Mouse (Mus musculus) megakaryocyte-erythroid progenitor cell, adult 5-6 weeks (primary cell): ENCODE measurements around the gene Rbms3. TPM values are rescaled to one million over a fixed set of nuclear protein-coding genes. Genes with fewer than 3 reads are reported as not detected.

Source experiments
- ATAC-seq: replicated peaks from 2 replicates; pipeline ENCODE4 v1.8.0; 2016; ENCODE audit warnings: mild to moderate bottlenecking, inconsistent platforms; ENCODE audit not compliant: severe bottlenecking, poor library complexity, low FRiP score, low TSS enrichment
- total RNA-seq, 2 experiments: library from RNA; stranded (forward) in 1 of 2; stranded (reverse) in 1 of 2; fragments of 200-1000, 215-1000 nt in 1 of 2; fragments of >200 nt in 1 of 2; fragmentation: Nextera tagmentation in 1 of 2; gene quantifications; 2 replicates each; pipeline ENCODE4 v1.2.3; 2014 to 2017

Rbms3 gene
- total RNA-seq, 2 experiments from 2014 or later, result not detected

DNA sequence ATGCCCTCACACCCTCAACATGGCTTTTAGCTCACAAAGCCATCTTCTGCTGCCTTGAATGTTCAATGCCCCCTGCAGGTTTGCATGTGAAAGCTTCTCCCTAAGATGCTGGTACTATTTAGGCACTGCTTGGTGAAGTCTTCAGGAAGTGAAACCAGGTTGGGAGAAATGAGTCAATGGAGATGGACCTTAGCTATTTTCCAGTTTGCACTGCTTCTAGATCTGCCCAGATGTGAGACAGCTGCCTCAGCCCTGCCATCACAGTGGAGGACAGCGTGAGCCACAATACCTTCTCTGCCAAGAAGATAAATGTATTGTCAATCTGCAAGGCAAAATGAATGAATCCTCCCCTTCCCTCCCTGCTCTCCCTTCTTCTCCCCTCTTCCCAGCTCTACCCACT lies 599.8 kb downstream of the Rbms3 start:
- ATAC-seq, result no peak

DNA sequence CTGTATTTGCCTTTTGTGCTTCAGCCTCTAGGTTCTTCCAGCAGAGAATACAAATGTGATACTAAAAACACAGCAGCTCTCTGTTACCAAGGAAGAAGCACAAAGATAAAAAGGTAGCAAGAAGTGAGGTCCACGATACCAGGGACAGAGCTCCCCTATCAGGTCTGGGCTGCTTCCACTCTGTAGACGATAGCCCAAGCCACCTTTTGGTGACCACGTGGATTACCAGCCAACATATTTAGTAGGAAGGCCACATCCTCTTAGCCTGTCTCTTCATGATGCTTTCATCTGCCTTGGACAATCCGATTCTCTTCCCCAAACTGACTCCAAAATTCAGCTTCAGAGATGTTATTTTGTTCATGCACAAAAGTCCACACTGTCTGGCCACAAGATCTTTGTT lies 601.1 kb downstream of the Rbms3 start:
- no peak for ATAC-seq

DNA sequence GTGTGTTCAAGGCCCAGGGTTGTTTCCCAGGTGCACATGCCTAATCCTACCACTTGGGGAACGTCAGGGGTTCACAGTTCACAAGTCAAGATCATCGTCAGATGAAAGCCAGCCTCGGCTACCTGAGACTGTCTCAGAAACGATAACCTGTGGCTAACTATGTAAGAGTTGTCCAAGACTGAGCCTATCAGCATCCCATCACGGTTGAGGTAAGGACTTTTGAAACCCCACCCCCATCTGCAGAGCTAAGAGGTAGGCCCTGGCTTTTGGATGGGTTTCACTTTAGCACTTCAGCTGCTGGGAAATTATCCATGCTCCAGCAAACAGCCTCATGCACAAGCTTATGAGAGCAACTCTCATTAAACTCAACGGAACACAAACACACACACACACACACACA lies 607.6 kb downstream of the Rbms3 start:
- no peak for ATAC-seq

DNA sequence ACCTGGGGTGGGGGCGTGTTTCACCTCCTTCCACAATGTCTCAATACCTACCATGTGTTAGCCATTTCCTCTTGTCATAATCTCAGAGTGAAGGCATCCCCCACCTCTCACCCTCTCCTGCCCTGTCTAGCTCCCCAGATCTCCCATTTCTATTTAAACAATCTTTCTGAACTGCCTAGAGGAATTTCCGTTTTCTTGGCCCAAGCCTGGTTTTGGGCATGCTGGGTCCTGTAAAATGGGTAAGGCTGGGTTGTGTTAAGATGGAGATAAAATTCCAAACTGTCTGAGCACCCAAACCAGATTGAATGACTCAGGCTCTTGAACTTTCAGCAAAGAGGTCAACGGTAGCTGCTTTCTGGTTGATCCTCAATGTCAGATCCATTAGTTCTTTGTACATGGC lies 608.2 kb downstream of the Rbms3 start:
- ATAC-seq, result no peak

DNA sequence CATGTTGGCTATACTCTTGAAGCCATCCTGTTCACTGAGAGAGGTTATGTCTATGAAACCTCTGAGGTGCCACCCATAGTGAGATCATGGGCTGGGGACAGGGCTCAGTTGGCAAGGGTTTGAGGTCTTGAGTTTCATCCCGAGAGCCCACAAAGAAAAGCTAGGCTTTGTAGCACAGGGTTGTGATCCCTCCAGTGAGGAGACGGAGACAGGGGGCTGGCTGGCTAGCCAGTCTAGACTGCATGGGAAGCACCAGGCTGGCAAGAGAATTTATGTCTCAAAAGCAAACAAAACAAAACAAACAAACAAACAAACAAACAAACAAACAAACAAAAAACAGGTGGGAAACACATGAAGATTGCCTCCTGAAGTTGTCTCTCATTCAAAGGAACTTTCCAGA lies 609.5 kb downstream of the Rbms3 start:
- ATAC-seq, result no peak

DNA sequence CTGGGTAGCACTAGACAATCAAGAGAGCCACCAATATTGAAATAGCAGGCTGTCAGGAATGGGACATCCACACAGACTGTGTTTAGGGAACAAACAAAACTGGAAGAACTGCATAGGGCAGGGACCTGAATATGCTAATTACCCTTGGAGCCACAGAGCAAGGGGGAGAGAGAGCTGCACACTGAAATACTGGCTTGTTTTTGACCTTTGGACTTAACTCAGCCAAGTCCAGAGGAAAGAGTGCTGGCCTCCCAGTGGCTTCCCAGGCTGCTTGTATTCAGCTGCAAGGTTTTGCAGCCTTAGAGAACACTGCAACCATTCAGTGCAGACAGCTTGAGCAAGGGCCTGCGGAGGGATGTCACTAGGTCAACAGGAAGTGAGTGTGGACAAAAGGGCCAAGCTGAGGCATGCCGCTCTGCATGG lies 611.0 kb downstream of the Rbms3 start:
- ATAC-seq, result no peak

DNA sequence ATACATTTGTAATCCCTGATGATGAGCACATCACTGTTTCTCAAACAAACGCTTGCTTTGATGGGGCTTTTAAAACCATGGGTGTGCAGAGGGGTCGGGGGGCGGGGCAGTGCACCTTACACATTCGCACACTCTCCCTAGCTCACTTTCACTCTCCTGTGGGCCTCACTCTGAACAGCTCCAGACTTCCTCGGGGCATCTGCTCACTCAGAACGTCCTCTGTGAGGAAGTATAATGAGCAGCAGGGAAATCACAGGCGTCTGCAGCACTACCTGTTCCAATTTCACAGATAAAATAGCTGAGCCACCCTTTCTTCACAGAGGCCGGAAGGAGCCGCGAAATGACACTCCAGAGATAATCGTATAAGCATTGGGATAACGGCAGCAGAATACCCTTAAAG lies 611.4 kb downstream of the Rbms3 start:
- ATAC-seq, result no peak

DNA sequence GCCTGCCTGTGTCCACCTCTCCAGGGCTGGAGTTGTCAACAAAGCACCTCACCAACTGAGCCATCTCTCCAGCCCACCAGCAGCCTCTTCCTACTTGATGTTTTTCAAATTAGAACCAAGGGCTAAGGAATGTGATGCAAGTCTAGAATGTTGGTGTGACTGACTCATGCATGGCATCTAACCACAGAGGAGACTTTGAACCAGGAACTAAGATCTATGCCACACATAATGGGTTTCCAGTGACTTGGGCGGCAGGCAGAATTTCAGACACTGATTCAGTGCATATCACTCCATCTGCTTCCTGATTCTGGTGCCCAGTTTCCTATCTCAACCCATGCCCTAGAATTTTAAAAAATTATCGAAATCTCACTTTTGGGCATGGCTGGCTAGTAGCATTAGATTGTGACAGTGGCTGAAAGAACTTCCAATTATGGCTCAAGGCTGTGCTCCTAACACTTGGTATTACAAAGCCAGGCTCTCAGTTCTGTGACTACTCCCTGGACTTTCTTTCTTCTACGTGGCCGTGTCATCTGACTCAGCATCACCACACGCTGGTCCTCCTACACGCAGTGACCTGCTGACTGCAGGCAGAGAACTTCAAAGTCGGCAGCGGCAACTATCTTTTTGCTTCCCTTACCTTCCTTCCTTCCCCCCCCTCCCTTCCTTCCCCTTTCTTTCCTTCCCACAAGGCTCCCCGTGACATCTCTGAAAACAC lies 613.0 kb downstream of the Rbms3 start:
- ATAC-seq, result no peak

DNA sequence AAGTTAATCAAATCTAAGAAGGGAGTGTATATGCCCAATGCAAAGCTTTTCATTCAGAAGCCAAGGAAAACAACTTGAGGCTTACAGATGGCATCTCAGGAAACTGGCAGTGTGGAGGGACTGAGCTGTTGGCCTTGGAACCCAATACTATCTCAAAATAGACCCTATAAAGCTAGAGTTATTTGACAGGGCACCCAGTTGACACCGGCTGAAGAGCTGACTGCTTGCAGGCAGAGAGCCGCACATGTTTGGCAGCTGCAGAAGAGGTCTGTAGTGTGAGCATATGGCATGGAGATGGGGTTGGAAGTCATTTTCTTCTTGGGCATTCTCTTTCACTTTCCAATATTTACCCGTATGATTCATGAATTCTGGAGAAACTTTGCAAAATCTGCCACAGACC lies 616.3 kb downstream of the Rbms3 start:
- no peak for ATAC-seq

DNA sequence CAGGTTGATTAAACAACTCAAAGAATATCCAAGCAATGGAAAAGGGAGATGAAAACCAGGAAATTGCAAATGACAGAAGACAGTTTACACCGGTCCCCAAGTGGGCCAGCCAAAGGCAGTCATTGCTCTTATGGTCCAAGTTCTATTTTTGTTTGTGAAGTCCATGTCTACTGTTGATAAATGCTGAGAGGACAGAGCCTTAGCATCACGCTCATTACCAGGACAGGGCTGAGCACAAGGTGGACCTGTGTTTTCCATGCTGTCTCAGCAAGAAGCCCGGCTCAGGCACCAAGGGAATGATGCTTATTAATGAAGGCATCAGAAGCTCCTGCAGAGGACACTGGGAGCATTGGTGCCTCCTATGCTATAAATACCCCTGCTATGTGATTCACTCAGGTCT lies 618.9 kb downstream of the Rbms3 start:
- no peak for ATAC-seq

DNA sequence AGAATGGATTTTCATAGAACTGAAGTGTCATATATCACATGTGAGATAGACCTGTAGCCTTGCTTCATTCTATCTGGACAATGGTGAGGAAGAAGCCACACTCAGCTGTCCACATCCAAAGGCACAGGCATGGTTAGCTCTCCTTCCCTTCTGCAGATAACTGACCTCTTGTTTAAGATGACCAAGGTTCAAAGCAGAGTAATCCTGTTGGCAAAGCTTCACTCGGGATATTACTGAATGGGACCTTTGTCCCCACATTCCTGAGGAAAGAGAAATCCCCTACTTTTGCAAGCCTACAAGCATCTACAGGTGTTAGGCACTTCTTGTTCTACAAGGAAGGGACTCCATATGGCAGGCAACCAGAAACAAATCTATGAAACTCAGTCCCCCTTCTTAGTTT lies 621.5 kb downstream of the Rbms3 start:
- no peak for ATAC-seq

DNA sequence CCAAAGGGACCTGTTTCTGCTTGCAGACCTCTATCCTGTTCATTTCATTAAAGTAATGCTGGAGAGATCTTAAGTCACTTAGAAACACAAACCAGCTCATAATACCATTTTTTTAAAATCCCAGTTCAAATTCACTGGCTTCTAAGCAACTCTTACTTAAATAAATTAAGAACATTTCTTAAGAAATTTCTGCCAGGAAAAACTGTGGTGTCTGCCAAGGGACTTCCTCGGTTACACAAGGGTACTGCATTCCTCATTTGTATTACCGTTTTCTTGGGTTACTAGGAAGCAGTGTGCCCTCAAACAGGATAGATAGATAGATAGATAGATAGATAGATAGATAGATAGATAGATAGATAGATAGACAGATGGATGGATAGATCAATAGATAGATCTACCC lies 627.6 kb downstream of the Rbms3 start:
- ATAC-seq, result no peak

DNA sequence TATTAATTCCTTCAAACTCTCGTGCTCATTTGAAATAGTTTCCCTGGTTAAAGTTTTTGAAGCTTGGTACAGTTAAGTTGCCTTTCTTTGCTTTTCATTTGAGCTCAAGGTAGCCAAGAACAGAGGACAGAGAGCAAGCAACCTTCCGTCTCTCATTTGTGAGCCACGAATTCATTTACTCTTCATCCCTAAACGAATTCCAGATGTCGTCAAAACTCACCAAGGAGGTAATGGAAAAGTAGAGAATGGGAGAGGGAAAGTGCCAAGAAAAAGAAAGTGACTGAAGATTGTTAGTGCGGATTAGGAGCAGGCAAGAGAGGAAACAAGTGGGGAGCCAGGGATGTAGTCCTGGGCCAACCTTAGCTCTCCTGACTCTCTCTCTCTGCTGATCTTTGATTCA lies 630.5 kb downstream of the Rbms3 start:
- no peak for ATAC-seq

DNA sequence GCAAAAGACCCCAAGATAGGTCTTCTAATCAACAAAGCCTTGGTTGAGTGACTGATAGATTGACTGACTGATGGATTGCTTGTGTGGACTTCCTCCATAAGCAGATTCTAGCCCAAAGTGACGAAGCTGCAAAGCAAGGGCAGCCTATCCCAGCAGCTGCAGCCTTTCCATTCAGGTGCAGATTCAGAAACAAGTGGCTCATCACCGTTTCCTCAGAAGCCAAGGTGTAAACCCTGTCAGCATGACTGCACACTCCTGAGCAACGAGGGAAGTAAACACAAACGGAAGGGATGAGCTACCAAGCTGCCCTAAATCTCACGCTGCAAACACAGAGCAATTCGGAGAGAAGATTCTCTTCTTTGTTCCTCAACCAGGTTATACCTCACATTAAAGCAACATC lies 639.4 kb downstream of the Rbms3 start:
- ATAC-seq, result no peak

DNA sequence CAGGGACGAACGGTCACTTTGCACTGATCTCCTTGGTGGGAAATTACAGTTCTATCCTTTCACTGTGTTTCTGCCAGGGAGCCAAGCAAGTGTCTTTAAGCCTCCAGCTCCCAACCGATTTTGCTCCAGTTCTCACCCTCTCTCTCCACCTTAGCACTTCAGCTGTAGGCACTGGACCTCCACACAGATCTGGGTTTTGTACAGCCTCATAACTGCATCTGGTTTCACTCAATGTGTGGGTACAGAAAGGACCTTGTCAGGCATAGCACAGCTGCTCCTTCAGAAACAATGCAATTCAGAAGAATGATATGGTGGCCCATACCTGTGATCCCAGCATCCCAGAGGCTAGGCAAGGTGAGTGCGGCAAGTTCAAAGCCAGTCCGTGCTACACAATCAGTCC lies 648.9 kb downstream of the Rbms3 start:
- no peak for ATAC-seq

DNA sequence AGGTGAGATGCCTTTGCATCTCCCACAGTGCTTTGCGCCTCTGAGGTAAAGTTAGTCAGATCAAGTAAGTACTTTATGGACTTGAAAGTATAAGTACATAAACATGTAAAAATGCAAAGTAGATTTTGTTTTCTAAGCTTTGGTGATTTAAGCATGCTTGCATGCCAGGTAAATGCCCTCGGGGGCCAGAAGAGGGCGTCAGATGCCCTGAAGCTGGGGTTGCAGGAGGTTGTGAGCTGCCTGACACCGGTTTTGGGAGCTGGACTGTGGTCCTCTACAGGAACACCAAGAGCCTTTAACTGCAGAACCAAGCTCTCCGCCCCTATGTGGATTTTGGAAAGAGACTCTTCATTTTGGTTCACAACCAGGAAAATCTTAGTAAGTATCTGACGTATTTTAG lies 652.3 kb downstream of the Rbms3 start:
- ATAC-seq, result no peak

DNA sequence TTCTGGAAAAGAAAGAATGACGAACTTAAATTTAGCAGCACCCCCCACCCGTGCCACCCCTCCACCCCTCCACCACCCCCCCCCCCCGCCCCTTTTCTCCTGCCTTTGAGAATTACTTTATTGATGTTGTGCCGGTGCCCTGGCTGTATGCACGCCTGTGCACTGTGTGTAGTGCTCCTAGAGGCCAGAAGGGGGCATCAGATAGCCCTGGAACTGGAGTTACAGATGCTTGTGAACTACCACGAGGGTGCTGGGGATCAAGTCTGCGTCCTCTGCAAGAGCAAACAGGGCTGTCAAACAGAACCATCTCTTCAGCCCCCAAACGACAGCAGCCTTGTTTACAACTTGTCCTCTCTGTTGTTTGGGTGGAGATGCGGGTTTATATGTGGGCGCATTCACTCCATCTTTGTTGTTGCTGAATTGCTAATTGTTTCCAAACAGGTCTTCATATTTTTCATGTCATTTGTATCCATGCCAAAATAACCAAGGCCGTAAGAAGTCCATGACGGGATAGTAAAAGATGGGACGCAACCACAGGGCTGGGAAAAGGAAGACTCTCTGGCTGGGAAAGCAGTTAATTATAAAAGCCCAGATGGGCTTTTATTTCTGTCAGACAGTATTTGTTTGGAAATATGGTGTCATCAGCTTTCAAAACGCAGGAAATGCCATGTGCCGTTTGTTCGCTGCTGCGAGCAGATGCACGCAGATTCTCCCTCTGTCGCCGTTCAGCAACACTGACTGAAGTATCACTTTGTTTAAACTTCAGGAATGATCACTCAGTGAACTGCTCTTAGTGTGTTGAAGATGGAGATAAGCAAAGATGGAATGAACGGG lies 652.9 kb downstream of the Rbms3 start:
- ATAC-seq, result no peak

DNA sequence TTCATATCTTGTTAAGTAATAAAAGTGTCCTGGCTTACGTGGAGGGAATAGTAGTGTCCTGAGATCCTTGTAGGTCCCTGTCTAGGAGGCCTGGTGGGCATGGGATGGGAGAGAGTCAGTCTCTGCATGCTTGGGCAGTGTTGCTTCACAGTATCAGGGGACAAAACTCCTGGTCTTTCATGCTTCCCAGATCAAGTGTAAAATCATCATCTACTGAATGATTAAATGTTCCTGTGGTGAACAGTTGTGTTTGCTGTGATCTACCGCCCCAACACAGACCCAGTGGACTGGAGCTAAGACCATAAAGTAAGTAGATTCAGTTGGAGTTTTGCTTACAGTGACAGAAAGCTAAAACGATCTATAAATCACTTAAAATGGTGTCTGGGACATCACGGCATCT lies 654.4 kb downstream of the Rbms3 start:
- ATAC-seq, result no peak

DNA sequence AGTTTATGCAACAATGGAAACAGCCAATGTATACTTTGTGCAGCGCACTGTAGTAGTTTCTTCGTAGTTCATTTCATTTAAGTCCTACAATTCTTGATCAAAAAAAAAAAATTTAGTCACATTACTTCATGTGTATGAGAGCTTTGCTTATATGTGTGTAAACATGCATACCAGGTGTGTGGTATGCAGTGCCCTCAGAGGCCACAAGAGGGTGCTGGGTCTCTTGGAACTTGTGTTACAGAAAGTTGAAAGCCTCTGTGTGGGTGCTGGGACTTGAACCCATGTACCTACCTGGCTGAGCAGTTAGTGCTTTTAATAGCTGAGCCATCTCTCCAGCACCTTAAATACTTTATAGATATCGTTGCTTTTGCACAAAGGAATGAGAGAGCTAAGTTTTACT lies 655.6 kb downstream of the Rbms3 start:
- no peak; the same call in 1 of the 2 replicates for ATAC-seq

DNA sequence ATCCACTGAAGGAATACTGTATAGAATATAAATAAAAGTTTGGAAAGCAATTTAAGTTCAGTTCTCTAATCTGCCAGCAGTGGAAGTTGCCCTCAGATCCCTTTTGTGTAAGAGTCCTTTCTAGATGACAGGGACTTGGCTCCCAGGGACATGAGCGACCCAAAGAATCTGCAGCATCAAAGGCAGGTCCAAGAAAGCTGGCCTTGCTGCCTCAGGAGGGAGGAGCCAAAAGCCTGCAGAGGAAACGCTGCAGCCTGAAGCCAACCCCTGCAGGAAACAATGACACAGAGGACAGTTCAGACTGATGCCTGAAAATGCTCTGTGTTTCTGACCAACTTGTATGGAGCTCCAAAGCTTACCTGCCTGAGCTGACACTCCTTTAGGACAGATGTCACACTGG lies 656.1 kb downstream of the Rbms3 start:
- no peak for ATAC-seq

DNA sequence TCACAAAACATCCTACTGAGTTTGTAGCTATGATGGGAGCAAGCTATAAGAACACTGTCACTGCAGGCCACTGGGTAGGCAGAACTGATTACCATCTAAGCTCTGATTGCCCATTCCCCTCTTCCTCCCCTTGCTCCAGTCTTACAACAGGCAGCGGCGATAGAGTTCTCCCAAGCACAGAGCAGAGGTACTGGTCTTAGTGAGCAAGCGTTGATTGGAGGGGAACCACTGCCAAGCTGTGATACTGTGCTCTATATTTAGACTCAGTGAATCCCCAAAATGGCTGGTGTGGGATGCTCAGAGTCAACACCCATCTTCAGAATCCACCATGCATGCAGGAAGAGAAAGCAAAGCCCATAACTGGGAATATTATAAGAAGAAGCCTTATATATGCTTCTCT lies 662.4 kb downstream of the Rbms3 start:
- ATAC-seq, result no peak
